Mouse (Mus musculus) embryonic fibroblast, embryonic 13.5 days (primary cell): ENCODE data around the gene Mdfic.

Experiments used
- CTCF ChIP-seq: IDR thresholded peaks from 2 replicates; pipeline ENCODE4 v1.5.1; 2011; ENCODE audit warnings: mild to moderate bottlenecking, control low read depth, low read length, moderate library complexity, borderline replicate concordance; ENCODE audit not compliant: insufficient read depth
- POLR2A ChIP-seq: IDR thresholded peaks from 2 replicates; pipeline ENCODE4 v1.6.1; 2011; ENCODE audit warnings: low read depth, mild to moderate bottlenecking, control low read depth, low read length, moderate library complexity

GRCm38 (mm10) chr6:15710080-15710479 is 10.4 kb upstream of the Mdfic start:
- TF ChIP-seq CTCF (no peak), POLR2A (no peak)
